Mouse (Mus musculus) liver (tissue): ENCODE data around the gene Klhl10.

Source experiments
- DNase-seq: peaks from one replicate; pipeline ENCODE4 v3.0.0-alpha.2; 2020; ENCODE audit warnings: mixed read lengths

The Klhl10 gene

DNA sequence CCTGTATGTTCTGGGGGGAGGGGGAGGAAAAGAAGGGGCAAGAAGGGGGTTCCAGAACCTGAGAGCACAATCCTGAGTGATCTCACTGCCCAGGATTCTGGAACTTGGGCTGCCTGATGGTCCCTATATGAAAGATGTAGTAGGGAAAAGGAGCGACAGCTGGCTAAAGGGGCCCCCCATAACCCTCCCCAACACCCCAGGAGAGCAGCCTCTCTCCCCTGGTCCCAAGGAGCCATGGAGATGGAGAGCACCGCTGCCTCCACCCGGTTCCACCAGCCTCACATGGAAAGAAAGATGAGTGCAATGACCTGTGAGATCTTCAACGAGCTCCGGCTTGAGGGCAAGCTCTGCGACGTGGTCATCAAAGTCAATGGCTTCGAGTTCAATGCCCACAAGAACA, at the start of gene Klhl10, which contains the start of gene Nt5c3b:
Gene Klhl10 (plus strand): TSS at position 121 of the 400 bp plus-strand sequence.
Gene Nt5c3b (minus strand): TSS at position 12 of the 400 bp plus-strand sequence.
- DNase-seq, result no peak

DNA sequence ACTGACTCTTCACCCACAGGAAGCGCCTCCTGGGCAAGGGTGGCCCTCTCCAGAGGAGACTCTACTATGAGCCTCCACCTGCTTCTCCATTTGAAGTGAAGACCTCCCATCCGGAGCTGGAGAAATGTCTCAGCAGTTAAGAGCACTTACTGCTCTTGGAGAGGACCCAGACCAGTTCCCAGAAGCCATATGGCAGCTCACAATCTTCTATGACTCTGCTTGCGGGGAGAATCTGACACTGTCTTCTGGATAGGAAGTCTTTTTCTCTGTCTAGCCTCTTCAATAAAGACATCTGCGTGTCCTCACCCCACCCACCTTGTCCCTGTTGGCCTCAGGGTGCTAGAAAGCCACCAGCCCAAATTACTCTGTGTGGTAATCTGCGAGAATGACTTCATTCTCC, 48.8 kb upstream of the Klhl10 start:
- DNase-seq, result no peak

DNA sequence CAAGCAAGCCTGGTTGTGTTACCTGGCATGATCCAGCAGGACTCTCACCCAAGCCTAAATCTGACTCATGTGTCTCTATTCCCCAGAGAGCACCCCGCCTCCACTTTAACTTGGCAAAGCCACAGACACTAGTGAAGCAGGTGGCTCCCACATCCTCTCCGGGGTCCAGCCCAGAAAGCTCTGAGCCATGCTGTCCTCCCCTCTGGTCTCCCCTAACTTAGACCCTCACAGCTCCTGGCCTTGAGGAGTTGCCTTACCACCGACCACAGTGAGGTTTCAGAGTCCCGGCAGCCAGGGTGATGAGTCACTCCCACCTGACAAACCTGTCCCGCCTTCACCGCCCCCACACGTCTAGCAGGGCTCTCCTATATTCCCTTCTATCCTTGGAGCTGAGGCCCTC, 48.0 kb upstream of the Klhl10 start:
- DNase-seq, result no peak

DNA sequence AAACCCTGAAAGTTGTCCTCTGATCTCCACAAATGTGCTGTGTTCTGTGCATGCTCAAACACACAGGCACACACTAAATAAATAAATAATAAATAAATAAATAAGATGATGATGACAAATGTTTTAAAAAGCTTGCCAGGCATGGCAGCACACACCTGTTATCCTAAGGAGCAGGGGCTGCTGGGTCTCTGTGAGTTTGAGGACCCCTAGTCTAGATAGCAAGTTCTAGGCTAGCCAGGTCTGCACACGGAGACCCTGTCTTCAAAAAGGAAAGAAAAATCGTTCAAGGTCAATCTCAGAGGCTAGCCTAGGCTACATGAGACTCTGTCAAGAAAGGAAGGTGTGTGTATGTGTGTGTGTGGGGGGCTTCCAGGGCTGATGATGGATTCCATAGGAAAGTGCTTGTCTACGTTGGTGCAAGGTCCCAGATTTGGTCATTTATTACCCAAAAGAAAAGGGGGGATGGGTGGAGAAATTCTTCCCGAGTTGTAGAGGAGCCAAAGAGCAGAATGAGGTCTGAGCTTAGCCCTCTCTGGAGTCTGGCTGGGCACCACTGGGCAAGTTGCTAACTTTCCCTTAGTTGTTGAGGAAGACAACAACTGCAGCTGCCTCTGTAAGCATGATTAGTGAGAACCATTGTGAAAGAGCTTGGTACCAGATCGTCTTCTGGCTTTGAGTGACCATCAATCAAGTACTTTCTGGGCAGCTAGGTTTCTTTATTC, 47.2 kb upstream of the Klhl10 start:
- DNase-seq, result no peak

DNA sequence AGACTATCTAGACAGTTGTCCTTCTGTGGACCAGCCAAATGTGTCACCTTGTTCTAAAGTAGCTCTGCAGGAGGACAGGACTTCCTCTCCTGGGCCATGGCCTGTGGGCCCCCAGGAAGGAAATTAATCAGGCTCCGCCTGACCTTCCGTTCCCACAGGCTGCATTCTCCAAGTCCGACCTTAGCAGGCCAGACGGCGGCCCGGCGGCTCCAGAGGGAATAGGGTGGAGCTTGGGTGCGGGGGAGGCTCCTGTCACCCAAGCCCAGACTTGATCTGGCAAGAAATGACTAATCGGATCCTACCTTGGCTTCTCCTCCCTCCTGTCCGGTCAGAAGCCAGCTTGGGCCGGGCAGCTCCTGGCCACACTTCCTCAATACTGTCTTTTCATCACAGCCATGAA, 46.5 kb upstream of the Klhl10 start:
- DNase-seq, result peak; percentile 43

DNA sequence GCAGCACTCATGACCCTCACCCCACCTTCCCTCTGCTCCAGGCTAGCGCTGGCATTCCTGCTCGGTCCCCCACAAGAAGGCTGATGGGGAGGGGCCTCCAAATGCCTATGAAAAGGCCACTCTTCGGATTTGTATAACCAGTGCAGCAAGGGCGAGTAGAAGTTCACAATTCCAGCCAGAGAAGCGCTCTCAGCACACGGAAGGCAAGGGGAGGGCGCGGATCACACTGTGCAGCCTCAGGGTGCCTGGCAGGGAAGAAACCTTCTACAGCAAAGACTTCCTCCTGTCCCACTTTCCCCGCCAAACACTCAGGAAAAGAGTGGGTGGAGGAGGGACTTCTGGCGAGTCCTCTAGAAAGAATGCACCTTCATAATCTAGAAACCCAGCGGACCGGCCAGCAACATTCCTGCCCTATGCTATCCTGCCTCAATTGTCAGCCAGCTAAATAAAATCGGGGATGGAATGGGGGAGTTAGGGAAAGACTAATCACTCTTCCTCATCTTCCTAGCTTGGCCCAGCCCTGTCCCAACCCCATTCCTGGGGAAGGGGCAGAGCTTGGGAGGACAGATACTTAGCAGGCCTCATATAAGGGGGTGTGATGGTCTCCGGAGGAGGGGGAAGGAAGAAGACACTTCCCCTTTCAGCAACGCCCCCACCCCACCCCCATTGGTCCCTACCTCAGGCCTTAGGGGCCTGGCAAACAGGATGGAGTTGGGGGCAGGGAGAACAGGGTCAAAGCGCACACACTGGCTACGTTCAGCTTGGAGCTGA, 45.7 kb upstream of the Klhl10 start:
- peak; percentile 59 for DNase-seq

DNA sequence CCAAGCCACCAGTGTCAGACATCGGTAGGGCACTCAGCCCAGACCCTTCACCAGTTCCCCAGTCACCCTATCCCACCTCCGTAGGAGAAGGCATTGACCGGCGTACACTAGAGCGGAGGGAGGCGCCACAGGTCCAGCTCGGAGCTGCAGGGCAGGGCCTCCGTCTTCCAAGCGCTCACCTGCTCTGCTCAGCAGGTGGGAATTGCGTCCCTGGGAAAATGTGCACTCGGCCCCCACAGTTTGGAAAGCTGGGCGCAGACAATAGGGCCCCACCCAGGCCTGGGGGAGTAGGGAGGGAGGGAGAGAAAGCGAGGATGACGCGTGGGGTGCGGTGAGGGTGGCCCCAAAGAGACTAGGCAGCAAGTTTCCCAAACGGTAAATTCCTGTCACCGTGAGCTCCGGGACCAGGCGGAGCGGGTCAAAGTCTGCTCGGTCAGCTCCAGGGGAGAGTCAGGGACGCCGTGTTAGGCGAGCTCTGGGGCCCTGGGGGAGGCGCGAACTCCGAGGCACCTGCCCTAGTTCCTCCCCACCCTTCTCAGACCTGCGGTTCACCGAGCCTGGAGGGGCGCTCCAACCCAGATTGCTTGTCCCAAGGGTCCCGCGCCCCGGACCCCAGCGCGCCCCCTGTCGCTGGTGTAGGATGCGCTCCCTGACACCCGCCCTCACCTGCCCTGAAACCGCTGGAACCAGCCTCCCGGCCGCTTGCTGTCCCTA, 44.7 kb upstream of the Klhl10 start:
- DNase-seq, result peak; percentile 23

DNA sequence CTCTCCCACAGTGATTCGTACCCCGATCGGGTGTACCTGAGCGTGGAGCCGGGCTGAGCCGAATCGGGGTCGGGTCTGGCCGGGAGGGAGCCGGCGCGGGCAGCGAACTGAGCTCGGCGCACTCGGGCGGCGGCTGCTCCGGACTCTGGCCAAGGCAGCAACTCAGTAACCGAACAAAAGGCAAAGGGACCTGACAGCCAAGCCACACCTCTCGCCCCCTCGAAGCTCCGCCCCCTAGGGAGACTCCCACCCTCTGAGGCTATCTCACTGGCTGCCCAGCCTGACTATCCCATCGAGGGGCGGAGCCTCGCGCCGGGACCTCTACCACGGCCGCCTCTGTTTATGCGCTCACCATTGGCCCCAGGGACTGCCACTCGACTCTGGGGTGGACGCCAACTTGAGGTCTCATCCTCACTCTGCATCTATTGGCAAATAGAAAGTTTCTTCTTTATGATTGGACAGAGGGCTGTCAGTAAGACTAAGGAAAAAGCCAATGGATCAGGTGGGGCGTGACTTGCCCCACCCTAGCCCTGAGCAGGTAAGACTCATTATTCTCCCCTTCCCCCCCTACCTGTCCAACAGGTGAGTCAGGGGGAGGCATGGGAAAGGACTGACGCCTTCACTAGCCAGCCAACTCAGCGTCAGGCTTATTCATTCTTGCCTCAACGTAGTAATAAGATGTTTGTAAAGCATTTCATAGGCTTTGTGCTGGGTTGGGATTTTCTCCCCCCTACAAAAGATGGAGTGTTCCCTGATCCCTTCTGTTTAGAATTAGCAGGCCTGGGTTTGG, 43.9 kb upstream of the Klhl10 start, which contains the start of gene Jup:
Gene Jup (minus strand): TSS at position 164 of the 790 bp plus-strand sequence.
- DNase-seq, result peak; percentile 96

DNA sequence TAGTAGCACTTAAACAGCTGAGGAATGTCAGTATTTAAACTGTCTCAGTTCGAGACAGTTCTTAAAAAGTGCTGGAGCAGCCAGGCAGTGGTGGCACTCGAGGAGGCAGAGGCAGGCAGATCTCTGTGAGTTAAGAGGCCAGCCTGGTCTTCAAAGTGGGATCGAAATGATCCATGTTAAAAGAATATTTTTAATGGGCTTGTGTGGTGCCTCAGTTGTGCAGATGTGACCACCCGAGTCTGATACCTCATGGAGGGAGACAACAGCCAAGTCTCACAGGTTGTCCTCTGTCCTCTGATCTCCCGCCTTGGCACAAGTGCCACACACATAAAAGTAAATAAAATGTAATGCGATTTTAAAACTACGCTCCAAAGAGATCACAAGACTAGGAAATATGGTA, 43.2 kb upstream of the Klhl10 start:
- no peak for DNase-seq

DNA sequence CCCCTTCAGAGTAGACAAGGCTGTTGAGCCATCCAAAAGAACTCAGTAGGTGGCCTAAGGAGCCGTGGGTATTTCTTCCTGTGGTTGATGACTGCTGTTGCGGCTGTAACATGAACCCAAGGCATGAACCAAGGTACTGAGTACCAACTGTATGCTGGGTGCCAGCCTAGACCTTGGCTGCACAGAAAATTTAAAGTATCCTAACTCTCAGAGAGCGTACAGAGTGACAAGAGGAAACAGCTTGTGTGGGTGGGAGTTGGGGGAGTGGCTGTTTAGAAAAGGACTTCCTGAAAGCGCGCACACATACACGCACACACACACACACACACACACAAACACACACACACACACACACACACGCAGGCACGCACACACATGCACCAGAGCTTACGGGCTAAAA, 42.4 kb upstream of the Klhl10 start:
- no peak for DNase-seq

DNA sequence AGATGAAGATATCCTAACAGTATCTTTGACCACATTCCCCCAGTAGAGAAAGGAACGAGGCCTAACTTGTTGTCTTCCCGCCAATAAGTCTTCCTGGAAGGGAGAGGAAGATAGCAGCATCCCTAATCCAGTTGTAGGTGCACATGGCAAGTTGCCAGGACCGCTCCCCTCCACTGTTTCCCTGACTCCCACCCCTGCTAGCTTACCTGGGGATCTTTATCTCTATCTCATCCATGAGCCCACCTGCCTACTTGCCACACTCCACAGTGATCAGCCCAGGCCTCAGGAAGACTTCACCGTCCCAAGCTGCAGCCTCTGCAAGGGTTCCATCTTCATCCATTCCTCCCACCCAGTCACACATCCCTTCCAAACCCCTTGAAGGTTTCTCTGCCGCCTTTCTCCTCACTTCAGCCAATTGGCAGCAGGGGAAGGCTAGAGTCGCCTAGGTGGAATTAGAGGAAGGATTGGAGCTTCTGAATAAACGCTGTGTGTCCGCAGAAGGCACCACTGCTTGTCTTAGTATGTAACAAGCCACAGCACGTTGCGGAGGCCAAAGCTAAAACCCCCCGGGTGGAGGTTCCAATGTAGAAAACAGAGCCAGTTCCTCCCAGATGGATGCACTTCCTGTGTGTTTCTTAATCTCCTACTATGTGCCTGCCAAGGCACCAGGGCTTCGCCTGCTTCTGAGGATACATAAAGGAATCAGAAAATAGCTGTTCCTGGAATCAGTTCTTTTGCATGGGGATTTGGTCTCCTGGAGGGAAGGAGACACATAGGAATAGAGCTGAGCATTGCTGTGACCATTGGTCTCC, 41.8 kb upstream of the Klhl10 start:
- no peak for DNase-seq

DNA sequence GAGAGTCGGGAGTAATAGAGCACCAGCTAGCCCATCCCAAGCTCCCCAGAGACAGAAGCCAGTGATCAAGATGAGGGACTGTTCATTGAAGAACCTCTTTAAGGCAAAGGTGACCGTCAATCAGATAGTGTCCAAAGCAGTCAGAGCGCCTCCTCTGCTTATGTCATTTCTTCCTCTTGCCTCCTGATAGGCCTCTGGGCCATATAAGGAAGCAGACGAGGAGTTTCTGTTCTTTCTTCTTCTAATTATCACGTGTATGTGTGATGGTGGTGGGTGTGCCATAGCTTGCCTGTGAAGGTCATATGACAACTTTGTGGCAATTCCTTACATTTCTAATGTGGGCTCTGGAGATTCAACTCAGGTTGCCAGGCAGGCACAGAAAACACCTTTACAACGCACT, 40.9 kb upstream of the Klhl10 start:
- no peak for DNase-seq

DNA sequence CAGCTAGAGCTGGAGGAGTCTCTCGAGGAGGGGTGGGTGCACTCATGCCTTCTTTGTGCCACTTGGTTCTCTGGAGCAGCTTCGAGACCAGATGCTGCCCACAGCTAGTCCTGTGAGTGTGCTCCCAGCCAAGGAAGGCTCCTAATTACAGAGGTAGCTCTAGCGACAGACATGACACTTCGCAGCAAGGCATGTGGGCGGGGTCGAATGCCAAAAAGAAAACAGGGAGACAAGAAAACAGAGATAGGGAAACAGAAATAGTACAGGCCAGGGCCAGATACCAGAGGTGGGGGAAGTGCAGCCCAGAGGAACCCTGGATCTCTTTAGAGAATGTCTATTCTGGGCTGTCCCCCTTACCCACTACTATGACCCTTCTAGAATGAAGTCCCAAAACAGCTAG, 39.5 kb upstream of the Klhl10 start:
- peak; percentile 57 for DNase-seq

DNA sequence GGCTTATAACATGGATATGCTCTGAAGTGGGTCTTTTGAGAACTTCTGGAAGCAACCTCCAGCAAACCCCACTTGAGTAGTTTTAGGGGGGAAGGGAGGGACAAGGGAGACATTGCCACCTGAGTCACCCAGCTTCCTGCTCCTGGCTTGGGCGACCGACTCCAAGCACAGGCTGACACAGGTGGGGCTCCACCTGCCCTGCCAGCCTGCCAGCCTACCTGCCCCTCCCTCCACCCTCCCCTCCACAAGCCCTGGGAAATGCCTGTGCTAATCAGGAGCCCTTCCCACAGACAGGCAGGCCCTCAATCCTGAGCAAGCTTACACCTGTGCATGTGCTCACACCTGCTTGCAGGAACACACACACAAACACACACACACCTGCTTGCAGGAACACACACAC, 39.0 kb upstream of the Klhl10 start:
- DNase-seq, result no peak

DNA sequence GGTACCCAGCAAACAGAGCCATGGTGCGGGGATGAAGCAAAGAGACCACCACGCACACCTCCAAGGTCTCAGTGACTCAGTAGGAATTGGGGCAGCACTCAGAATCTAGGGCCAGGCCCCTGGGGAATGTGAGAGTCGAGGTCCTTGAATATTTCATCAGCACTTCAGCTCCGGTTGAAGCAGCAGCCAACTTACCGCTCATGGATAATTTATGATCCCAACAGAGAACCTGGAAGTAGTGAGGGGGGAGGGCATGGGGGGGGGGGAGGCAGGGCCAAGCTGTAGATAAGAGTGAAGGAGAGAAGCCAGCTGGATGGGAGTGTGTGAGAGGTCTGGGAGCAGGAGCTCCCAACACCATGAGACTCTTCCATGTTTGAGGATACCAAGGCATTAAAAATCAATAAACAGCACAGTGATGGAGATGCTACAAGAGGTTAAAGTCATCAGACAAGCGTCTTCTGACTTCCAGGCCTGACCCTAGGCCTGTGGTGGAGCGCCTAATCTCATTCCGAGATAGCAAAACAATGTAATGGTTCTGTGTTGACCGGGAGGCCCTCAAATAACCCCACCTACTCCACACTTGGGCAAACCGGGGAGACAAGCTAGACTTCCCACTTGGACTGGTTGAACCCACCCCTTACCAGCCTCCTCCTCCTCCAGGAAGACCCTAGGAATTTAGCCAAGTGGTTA, 38.1 kb upstream of the Klhl10 start:
- no peak for DNase-seq

DNA sequence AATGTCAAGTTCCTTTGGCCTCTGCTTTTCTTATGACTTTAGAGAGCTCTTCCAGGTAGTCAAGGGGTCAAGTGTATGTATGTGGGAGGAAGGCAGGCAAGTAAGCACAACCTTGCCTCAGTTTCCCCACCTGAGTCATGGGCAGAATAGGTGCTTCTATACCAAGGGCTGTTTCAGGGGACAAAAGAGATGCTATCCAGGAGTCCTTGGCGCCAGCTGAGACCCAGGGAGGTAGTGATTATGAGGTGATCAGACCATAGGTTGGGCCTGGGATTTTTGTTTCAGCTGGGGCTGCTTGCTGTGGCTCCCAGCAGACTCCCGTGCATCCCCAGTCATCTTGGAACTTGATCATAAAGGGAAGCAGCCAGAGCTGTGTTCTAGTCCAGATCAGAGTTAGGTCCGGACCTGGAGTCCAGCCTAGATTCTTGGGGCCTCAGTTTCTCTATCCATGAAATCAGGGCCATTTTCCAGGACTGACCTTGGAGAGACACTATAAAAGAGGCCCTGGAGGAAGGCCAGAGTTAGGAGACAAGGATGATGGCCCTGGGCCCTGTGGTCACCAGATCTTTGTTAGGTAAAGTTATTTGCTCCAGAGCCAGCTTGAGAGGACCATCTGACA, 37.2 kb upstream of the Klhl10 start:
- DNase-seq, result no peak

DNA sequence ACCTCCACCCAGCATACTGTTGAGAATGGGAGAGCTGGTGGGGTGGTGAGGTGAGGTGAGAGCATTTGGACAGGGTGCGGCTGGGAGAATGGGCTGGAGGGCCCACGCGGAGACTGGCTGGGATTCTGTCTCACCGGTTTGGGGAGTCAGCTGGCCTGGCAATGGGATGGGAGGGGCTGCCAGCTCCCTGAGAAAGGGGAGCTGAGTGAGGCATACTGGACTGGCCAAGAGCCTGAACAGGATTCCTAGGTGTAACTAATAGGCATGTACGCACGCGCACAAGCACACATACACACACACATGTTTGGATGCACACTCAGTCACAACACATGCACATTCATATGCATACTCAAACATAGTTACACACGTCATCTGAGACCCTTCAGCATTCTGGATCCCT, 35.4 kb upstream of the Klhl10 start:
- DNase-seq, result no peak

DNA sequence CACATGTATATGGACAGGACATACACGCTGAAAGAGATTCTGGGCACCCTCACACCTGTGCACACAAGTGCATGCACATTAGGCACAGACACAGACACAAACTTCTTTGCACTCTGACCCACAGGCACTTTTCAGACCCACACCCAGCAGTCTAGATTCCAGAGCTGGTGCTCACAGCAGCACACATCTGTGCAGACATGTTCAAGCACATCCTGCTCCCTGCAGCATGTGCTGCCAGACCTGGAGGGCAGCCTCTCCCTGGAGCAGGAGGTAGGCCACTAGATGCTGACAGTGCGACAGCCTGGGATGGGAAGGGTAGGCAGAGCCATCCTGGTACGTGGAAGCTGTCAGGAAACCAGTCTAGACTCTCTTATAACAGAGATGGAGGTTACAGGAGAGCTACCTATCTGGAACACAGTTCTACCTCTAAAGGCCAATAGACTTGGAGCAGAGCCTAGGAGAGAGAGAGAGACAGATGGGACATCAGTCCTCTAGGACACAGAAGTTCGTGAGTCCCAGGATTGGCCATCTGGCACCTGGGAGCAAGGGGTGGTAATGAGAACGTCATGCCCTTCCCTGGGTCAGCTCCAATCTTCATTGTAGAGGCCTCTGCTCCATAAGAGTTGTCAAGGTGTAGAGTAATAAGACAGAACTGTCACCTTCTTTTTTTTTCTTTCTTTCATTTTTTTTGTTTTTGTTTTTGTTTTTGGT, 34.6 kb upstream of the Klhl10 start:
- no peak for DNase-seq

DNA sequence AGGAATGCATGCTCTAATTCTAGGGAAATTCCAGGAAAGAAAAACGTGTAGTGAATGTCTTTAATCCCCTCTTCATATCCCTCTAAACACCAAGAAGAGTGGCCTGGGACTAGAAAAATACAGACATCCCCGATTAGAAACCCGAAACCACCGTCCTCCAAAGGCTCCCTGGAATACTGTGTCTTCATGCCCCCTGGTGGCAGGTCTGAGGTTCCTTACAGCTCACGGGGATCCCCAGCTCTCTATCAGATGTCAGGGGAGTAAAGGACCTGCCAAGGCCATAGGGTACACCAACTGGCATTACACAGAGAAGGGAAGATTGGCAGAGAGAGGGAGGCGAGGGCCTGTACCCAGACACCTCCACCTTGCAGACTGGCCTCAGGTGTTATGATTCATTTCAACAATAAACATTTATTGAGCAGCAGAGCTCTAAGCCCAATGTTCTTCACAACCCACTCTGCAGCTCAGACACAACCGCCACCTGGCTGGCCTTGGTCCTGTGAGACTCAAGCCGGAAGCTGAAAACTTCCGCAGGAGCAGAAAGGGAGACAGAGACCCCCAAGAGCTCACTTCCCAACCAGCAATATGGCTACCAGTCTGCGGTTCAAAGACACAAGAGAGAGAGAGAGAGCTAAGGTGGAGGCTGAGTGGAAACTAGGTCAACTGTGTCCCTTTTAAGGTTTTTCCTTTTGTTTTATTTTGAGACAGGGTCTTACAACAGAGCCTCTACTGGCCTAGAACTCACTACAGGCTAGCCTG, 33.5 kb upstream of the Klhl10 start:
- peak; percentile 63 for DNase-seq
